Mouse (Mus musculus) brain, embryonic 14.5 days (tissue): Measurements from ENCODE around the gene Dennd6a.

Experiments
- CTCF ChIP-seq: fragments of 200-500 bp; IDR thresholded peaks from 2 replicates; pipeline ENCODE4 v1.5.1; 2012; ENCODE audit warnings: inconsistent platforms, mild to moderate bottlenecking, moderate library complexity, borderline replicate concordance; ENCODE audit not compliant: insufficient read depth, insufficient read length; ENCODE audit errors: extremely low read depth
- POLR2A ChIP-seq: fragments of 200-500 bp; IDR thresholded peaks from 2 replicates; pipeline ENCODE4 v1.6.1; 2012; ENCODE audit warnings: mild to moderate bottlenecking, inconsistent platforms, borderline replicate concordance; ENCODE audit not compliant: poor library complexity, insufficient read depth, insufficient read length, severe bottlenecking; ENCODE audit errors: extremely low read depth

GRCm38 (mm10) chr14:26660233-26660632 lies 86.6 kb downstream of the Dennd6a start:
- no peak for TF ChIP-seq CTCF
- TF ChIP-seq POLR2A = no peak
